ENCODE assay signal across 14 mouse cellular contexts in genomic region chr11:87744964-87745363, GRCm38 (mm10). TPM values are rescaled to one million over a fixed set of nuclear protein-coding genes. Genes with fewer than 3 reads are reported as not detected.
A peak's percentile ranks its signal among the peaks of the same experiment; 100 is the strongest.
DNase-seq lines count a peak whose midpoint lies in the region; ATAC-seq lines count a peak whose summit lies in the region.
"Had no signal": no experiment of that assay in that cellular context is flagged by ENCODE, and none has a peak within 500 bp of the region (broad histone marks: within the 10 kb centered on the region; RNA-seq: fewer than 3 reads in every experiment).

No protein-coding gene starts in this region.

- no peak overlapping the region for H3K9ac ChIP-seq in liver, embryonic 15.5 days
- H3K9ac ChIP-seq: embryonic facial prominence, embryonic 12.5 days; hindbrain, embryonic 13.5 days; liver, embryonic 14.5 days had no signal

- H3K4me1 ChIP-seq in liver, embryonic 15.5 days (replicated peaks) = peaks cover 49% of the 10 kb centered on the region
- H3K4me1 ChIP-seq: embryonic facial prominence, embryonic 12.5 days; hindbrain, embryonic 13.5 days had no signal

- WGBS in liver, embryonic 15.5 days (ENCODE audit: insufficient replicate concordance) = 38% methylated on average over 4 of the region's 4 CpGs

- H3K9me3 ChIP-seq in liver, embryonic 15.5 days (replicated peaks) = no peaks in the 10 kb centered on the region
- H3K9me3 ChIP-seq: embryonic facial prominence, embryonic 12.5 days; forebrain, embryonic 10.5 days; hindbrain, embryonic 13.5 days had no signal

- H3K27ac ChIP-seq in liver, embryonic 15.5 days (replicated peaks) = peak overlapping the region; percentile 51
- H3K27ac ChIP-seq: embryonic facial prominence, embryonic 12.5 days; forebrain, embryonic 10.5 days; hindbrain, embryonic 13.5 days; liver, embryonic 14.5 days had no signal

- ATAC-seq in liver, embryonic 15.5 days (ENCODE audit: insufficient read depth) = no peak

- H3K36me3 ChIP-seq in liver, embryonic 15.5 days (replicated peaks) = peaks cover 58% of the 10 kb centered on the region
- H3K36me3 ChIP-seq in splenic B cell, adult 2 months (ENCODE audit: control insufficient read depth, insufficient read depth, low read length, poor library complexity, severe bottlenecking) = peaks cover 8% of the 10 kb centered on the region; the same call in 1 of the 2 replicates

- no peak overlapping the region for H3K4me3 ChIP-seq in liver, embryonic 15.5 days (replicated peaks)
- H3K4me3 ChIP-seq: embryonic facial prominence, embryonic 12.5 days; forebrain, embryonic 10.5 days; hindbrain, embryonic 13.5 days had no signal

- H3K4me2 ChIP-seq in liver, embryonic 15.5 days = no peak overlapping the region
- H3K4me2 ChIP-seq: embryonic facial prominence, embryonic 12.5 days; hindbrain, embryonic 13.5 days had no signal

- H3K27me3 ChIP-seq in liver, embryonic 15.5 days = no peaks in the 10 kb centered on the region
- no peaks in the 10 kb centered on the region for H3K27me3 ChIP-seq in splenic B cell, adult 2 months (ENCODE audit: control insufficient read depth, insufficient read depth, low read length, poor library complexity, severe bottlenecking)
- H3K27me3 ChIP-seq: embryonic facial prominence, embryonic 12.5 days had no signal

- peak; percentile 95 for DNase-seq in A20 (ENCODE audit: low read depth, low spot score)
- peak; percentile 75 to 79 for DNase-seq in B cell, adult 2 months
- peak; percentile 94 for DNase-seq in splenic B cell, adult 2 months (ENCODE audit: low read depth, low spot score)
- no peak for DNase-seq in cerebellum, adult 9-11 months
- DNase-seq in kidney, postnatal 10 days = no peak
- DNase-seq in right cerebral cortex, postnatal 14 days = no peak
- DNase-seq: cerebellum, adult 9-10 months; kidney, adult 2 months; right cerebral cortex, postnatal 4 days had no signal

RNA-seq across cellular contexts. Expression of gene Supt4a, which starts 7.6 kb away (rescaled TPM):
- polyA plus RNA-seq in liver, embryonic 15.5 days (2015; fragmentation: Nextera tagmentation; extraction: Ambion mirVana) = 177 and 195 TPM in 2 replicates

RNA-seq across cellular contexts. Expression of gene Tspoap1, which starts 15.4 kb away (rescaled TPM):
- 3.3 and 3.5 TPM in 2 replicates for polyA plus RNA-seq in liver, embryonic 15.5 days (2015; fragmentation: Nextera tagmentation; extraction: Ambion mirVana)

RNA-seq across cellular contexts. Expression of gene Mpo, which starts 48.4 kb away (rescaled TPM):
- polyA plus RNA-seq in liver, embryonic 15.5 days (2015; fragmentation: Nextera tagmentation; extraction: Ambion mirVana) = 448 and 474 TPM in 2 replicates

Comparison
In these comparisons a context has a peak if more than half of its experiments do, and no peak if none do; other contexts are left out.
1. DNase-seq: peak in A20 (single experiment), B cell, adult 2 months (2 of 2) and splenic B cell, adult 2 months (single experiment); none in cerebellum, adult 9-11 months (single experiment), kidney, postnatal 10 days (single experiment) and right cerebral cortex, postnatal 14 days (single experiment).